Mouse (Mus musculus): Measurements from ENCODE around the gene Glul.

- TF ChIP-seq CTCF (IDR thresholded peaks at IDR 0.05; ENCODE audit: low read depth, low read length) = no peak
- TF ChIP-seq POLR2AphosphoS5 (IDR thresholded peaks at IDR 0.05; ENCODE audit: insufficient replicate concordance, low read depth, low read length) = no peak
- no peak for TF ChIP-seq GATA1 (IDR thresholded peaks at IDR 0.05; ENCODE audit: borderline replicate concordance, low read length)
- no peak for TF ChIP-seq TAL1 (conservative IDR thresholded peaks at IDR 0.05; ENCODE audit: low read depth, low read length)
- no peak for TF ChIP-seq GATA2 (IDR thresholded peaks at IDR 0.05; ENCODE audit: borderline replicate concordance, low read depth, low read length)
Observed at GRCm38 (mm10) chr1:153937025-153937424, 37.3 kb downstream of the Glul start.
